Mouse (Mus musculus): ENCODE results near the gene Ralgps1.

DNA sequence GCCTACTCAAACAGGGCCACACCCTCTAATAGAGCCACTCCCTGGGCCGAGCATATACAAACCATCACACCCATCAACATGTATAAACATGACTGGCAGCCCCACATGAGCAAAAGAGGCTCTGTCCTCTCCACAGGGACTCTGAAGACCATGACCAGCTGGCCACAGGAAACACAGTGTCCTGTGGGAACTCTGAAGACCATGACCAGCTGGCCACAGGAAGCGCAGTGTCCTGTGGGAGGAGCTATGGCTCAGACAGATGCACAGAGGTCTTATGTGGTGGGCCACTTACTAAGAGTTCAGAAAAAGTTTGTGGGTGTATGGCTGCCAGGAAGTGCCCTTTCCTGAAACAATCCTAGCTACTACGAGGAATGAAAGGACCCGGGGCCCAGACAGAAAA is 72.4 kb downstream of the Ralgps1 start:
- no peak for TF ChIP-seq POLR2A (IDR thresholded peaks at IDR 0.05; ENCODE audit: low read depth, low read length)
- no peak for TF ChIP-seq CTCF (IDR thresholded peaks at IDR 0.05; ENCODE audit: extremely low read depth, insufficient read length, insufficient replicate concordance, low read depth, low read length)
